Mouse (Mus musculus): ENCODE data around the gene Gm20867. TPM values are rescaled to one million over a fixed set of nuclear protein-coding genes. Genes with fewer than 3 reads are reported as not detected.

The Gm20867 gene
- not detected for polyA plus RNA-seq (2015; fragmentation: Illumina TruSeq; extraction: RNeasy Lipid Tissue Mini Kit (QIAGEN cat#74804); ENCODE audit: insufficient read depth, low replicate concordance)

DNA sequence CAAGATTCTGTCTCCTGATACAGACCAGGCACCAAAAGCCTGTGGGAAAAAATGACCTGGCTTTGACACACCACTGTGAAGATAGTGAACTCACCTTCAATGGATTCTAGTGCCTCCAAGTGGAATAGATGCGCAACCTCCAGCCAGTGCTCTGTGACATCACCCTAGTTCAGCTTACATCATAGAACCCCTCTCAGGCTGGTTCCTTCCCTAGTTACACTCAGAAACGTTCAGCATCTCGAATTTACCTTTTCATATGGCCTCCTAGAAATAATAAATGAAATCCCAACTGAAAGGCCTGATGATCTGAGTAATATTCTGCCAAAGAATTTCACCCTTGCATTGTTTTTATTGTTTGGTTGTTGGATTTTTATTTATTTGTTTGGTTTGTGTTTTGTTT lies at the start of gene Gm20867:
Gene Gm20867 (minus strand): TSS at position 101 of the 400 bp plus-strand sequence.

Other genes starting within 250 kb of the Gm20867 start
- not detected for gene Gm29564, start 249.8 kb upstream of the Gm20867 start, polyA plus RNA-seq (2015; fragmentation: Illumina TruSeq; extraction: RNeasy Lipid Tissue Mini Kit (QIAGEN cat#74804); ENCODE audit: insufficient read depth, low replicate concordance)

Data from spleen, adult 10 weeks (tissue).